Mouse (Mus musculus) bone marrow macrophage, adult 2 months (primary cell): Measurements from ENCODE around the gene Cacna2d3.

Source experiments
- CTCF ChIP-seq: IDR thresholded peaks from 2 replicates; pipeline ENCODE4 v1.5.1; 2012; ENCODE audit warnings: low read depth, mild to moderate bottlenecking, low read length, moderate library complexity
- POLR2A ChIP-seq: IDR thresholded peaks from 2 replicates; pipeline ENCODE4 v1.6.1; 2012; ENCODE audit warnings: mild to moderate bottlenecking, low read depth, low read length, borderline replicate concordance

GRCm38 (mm10) chr14:29433076-29433714 is 288.5 kb downstream of the Cacna2d3 start:
- TF ChIP-seq POLR2A: no peak
- TF ChIP-seq CTCF: no peak
